Mouse (Mus musculus) intestine, postnatal 0 days (tissue): ENCODE measurements around the gene Smim15. TPM values are rescaled to one million over a fixed set of nuclear protein-coding genes. Genes with fewer than 3 reads are reported as not detected.

Source experiments
- ATAC-seq: fragments of 200-750 bp; cut with Nextera tagmentation; 2 replicates; pipeline ENCODE4 v1.8.0; 2017; ENCODE audit warnings: mild to moderate bottlenecking, moderate TSS enrichment, moderate library complexity
- H3K27ac ChIP-seq: fragments of 300-500 bp; sonication (generic); 2 replicates; pipeline ENCODE4 v1.5.1; 2014; ENCODE audit warnings: mild to moderate bottlenecking, low read depth, low read length, moderate library complexity
- H3K27me3 ChIP-seq: fragments of 300-500 bp; sonication (generic); replicated peaks from 2 replicates; pipeline ENCODE4 v1.6.1; 2014; ENCODE audit warnings: low read length, mixed read lengths; ENCODE audit not compliant: control insufficient read depth, insufficient read depth
- H3K36me3 ChIP-seq: fragments of 300-500 bp; sonication (generic); 2 replicates; pipeline ENCODE4 v1.6.1; 2014; ENCODE audit warnings: mild to moderate bottlenecking, moderate library complexity; ENCODE audit not compliant: control insufficient read depth, insufficient read depth
- H3K4me1 ChIP-seq: fragments of 300-500 bp; sonication (generic); replicated peaks from 2 replicates; pipeline ENCODE4 v1.6.1; 2014; ENCODE audit warnings: antibody characterized with exemption, low read length, mixed read lengths; ENCODE audit not compliant: control insufficient read depth, insufficient read depth
- H3K4me2 ChIP-seq: fragments of 300-500 bp; sonication (generic); replicated peaks from 2 replicates; pipeline ENCODE4 v1.6.1; 2014; ENCODE audit warnings: low read depth, mild to moderate bottlenecking, moderate library complexity
- H3K4me3 ChIP-seq: fragments of 300-500 bp; sonication (generic); 2 replicates; pipeline ENCODE4 v1.5.1; 2014; ENCODE audit warnings: low read depth, low read length
- H3K9ac ChIP-seq: fragments of 300-500 bp; sonication (generic); 2 replicates; pipeline ENCODE4 v1.6.1; 2014; ENCODE audit warnings: mild to moderate bottlenecking, low read depth, low read length
- H3K9me3 ChIP-seq: fragments of 300-500 bp; sonication (generic); 2 replicates; pipeline ENCODE4 v1.6.1; 2016; ENCODE audit warnings: mixed run types; ENCODE audit not compliant: control insufficient read depth
- CTCF ChIP-seq: sonication (generic); IDR thresholded peaks from 2 replicates; pipeline ENCODE4 v1.5.1; 2016; ENCODE audit warnings: low read depth, mild to moderate bottlenecking, control low read depth, antibody characterized with exemption, moderate library complexity
- WGBS: fragments of 180-500 bp; shearing (Covaris S2); extraction: QIAGEN DNeasy Blood & Tissue Kit; methylation state at CpG from one replicate; pipeline ENCODE4 v1.1.7; 2014; 5-methylcytosine and 5-hydroxymethylcytosine counted together
- polyA plus RNA-seq: library from polyadenylated mRNA; unstranded; fragments of >200 nt; fragmentation: Nextera tagmentation; extraction: Ambion mirVana; gene quantifications from 2 replicates; pipeline ENCODE4 v1.2.1, GENCODE M21; 2015

The Smim15 gene
- 32.6 and 33.7 TPM in 2 replicates for polyA plus RNA-seq

DNA sequence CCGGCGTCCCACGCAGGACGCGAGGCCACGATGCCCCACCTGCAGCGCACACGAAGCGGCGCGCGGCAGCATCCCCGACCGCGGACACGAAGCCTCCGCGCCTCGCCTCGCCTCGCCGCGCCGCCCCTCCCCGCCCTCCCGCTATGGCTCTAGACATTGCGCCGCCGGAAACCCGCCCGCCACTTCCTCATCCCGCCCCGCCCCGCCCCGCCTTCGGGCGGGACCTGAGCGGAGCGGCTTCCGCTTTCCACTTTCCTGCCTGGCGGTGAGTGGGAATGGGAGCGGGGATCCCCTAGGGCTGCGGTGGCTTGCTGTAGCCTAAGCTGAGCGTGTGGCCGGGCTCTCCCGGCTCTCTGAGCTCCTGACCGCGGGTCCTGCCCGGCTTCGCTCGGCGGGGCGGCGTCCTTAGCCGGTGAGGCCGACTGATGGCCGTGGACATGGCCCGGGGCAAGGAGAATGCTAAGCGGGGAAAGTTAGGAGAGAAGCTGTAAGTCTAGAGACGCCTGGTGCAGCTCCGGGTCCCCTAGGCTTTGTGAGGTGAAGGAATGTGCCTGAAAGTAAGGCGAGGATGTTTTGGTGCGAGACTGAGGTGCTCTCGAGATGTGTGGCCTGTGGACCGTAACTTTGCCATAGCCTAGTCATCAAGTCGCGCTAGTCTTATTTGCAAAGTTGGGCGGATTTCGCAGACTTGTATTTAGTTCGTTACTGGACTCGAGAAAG lies at the start of gene Smim15:
TSS of gene Smim15 (plus strand) at position 225 of the 720 bp plus-strand sequence.
- peak; percentile 96 for ATAC-seq
- H3K4me1 ChIP-seq = 0 out of 2 replicates have a peak, but pooled peaks cover 1% of the 10 kb centered on the region
- peak within 1 kb of the TSS; percentile 98 for H3K4me3 ChIP-seq
- peak within 1 kb of the TSS; percentile 84 for H3K9ac ChIP-seq
- peak within 1 kb of the TSS; percentile 92 for H3K27ac ChIP-seq
- under 1% methylated on average over 56 of the region's 71 CpGs for WGBS
- H3K36me3 ChIP-seq = peaks cover 5% of the 10 kb centered on the region
- H3K4me2 ChIP-seq = peak within 1 kb of the TSS; percentile 90
- H3K27me3 ChIP-seq = no peaks in the 10 kb centered on the region
- no peaks in the 10 kb centered on the region for H3K9me3 ChIP-seq
- TF ChIP-seq CTCF = peak; percentile 1; the same call in 1 of the 2 replicates

DNA sequence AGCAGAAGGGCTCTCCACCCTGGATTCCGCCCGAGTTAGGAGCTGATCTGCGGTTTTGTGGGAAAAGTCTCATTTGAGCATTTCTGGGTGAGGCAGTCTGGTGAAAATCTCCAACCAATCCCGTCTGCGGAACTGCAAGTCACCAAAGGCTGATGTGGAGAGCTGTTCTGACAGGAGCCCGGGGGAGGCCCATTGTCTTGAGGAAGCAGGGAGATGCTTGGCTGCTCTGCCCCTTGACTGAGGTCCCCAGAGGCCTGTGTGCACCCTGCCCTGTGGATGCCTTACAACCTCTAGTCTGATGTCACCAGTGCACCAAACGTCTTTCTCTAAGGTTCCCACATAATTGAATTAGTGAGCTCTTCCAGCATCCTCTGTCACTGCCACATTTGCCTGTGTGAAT lies 49.0 kb upstream of the Smim15 start:
- Histone ChIP-seq H3K4me3 (no peak overlapping the region), H3K27me3 (no peaks in the 10 kb centered on the region), H3K27ac (no peak overlapping the region), H3K4me1 (no peaks in the 10 kb centered on the region), H3K9ac (no peak overlapping the region), H3K9me3 (no peaks in the 10 kb centered on the region), H3K36me3 (no peaks in the 10 kb centered on the region), H3K4me2 (no peak overlapping the region)
- no peak for TF ChIP-seq CTCF
- ATAC-seq = no peak
- WGBS = 70% methylated on average over 7 of the region's 7 CpGs

DNA sequence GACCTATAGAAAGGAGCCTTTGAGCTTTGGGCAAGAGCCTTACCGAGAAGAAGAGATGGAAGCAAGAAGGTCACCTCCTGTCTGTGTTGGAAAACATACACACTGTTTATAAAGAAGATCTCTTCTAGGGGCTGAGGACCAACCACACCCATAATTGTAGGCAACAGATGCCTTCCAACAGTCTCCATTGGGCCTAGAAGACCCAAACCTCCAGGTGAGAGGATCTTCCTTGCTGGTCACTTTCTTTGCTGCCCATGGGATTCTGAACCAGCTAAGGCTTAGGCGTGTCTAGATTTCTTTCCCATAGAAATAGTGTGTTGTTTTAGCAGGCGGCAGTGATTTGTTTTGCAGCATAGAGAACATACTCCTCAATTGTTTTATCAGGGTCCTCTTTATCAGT lies 47.9 kb upstream of the Smim15 start:
- H3K9ac ChIP-seq = no peak overlapping the region
- no peaks in the 10 kb centered on the region for H3K27me3 ChIP-seq
- H3K4me1 ChIP-seq = no peaks in the 10 kb centered on the region
- H3K4me3 ChIP-seq = no peak overlapping the region
- H3K27ac ChIP-seq = no peak overlapping the region
- TF ChIP-seq CTCF = no peak
- H3K9me3 ChIP-seq = no peaks in the 10 kb centered on the region
- no peak overlapping the region for H3K4me2 ChIP-seq
- H3K36me3 ChIP-seq = no peaks in the 10 kb centered on the region
- ATAC-seq = no peak
- 90% methylated on average over 3 of the region's 3 CpGs for WGBS

DNA sequence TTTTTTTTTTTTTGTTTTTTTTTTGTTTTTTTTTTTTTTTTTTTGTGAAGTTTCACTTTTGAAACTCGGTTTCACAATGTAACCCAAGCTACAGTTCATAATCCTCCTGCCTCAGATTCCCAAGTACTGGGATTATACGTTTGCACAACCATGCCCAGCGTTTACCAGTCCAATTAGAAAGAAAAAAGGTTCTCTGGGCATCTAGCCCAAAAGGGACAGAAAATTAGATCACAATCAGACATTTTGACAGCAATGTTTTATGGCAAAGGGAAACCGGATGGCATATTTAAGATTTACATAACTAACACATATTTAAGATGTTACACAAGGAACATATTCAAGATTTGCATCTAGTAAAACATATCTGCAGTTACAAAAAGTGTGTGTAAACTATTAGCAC lies 36.4 kb upstream of the Smim15 start:
- no peak for TF ChIP-seq CTCF

DNA sequence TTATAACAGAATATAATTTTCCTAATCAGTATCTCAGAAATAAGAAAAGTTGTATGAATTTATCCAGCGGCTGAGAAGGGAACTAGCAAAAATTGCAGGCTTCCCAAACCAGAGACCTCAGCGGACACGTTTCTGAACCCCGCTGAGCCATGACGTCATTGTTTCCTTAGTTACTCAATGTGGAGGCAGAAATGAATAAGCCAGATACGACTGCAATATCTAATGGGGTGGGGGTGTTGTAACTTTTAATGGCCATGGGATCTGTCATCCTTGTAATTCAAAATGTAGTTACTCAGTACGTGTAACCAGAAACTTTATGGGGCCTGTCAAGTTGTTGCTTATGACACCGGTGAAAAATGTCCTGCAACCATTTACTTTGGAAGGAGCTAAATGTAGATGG lies 31.1 kb upstream of the Smim15 start:
- no peaks in the 10 kb centered on the region for H3K27me3 ChIP-seq
- ATAC-seq = no peak
- no peak overlapping the region for H3K27ac ChIP-seq
- 77% methylated on average over 8 of the region's 8 CpGs for WGBS
- H3K4me3 ChIP-seq = no peak overlapping the region
- H3K9ac ChIP-seq = no peak overlapping the region
- no peak for TF ChIP-seq CTCF
- H3K36me3 ChIP-seq = no peaks in the 10 kb centered on the region
- no peak overlapping the region for H3K4me2 ChIP-seq
- H3K9me3 ChIP-seq = no peaks in the 10 kb centered on the region
- H3K4me1 ChIP-seq = 0 out of 2 replicates have a peak, but pooled peaks cover 3% of the 10 kb centered on the region

More for the DNA sequence above, 36.4 kb upstream of the Smim15 start:
- no peaks in the 10 kb centered on the region for H3K36me3 ChIP-seq
- H3K4me1 ChIP-seq = no peaks in the 10 kb centered on the region
- no peaks in the 10 kb centered on the region for H3K27me3 ChIP-seq
- H3K4me2 ChIP-seq = no peak overlapping the region
- no peaks in the 10 kb centered on the region for H3K9me3 ChIP-seq
- 87% methylated on average over 4 of the region's 4 CpGs for WGBS
- H3K27ac ChIP-seq = no peak overlapping the region
- H3K4me3 ChIP-seq = no peak overlapping the region
- no peak for ATAC-seq
- no peak overlapping the region for H3K9ac ChIP-seq

DNA sequence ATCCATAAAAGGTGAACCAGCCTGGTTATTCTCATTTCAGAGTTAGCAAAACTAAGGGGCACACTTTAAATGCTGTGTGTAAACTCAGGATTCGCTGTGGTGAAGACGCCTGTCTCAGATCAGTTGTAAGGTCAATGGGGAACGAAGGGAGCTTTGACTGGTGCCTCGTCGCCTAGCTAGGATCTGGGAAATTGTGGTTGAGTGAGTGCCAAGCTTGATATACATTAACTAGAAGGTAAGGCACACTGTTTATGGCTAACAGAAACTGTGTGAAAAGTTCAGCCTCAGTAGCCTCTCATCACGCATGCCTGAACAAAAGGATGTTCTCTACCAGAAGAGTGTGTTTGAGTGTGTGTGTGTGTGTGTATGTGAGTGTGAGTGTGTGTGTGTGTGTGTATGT lies 30.4 kb upstream of the Smim15 start:
- Histone ChIP-seq H3K36me3 (no peaks in the 10 kb centered on the region), H3K27me3 (no peaks in the 10 kb centered on the region), H3K9ac (no peak overlapping the region), H3K27ac (no peak overlapping the region), H3K4me1 (0 out of 2 replicates have a peak, but pooled peaks cover 3% of the 10 kb centered on the region), H3K4me3 (no peak overlapping the region), H3K4me2 (no peak overlapping the region), H3K9me3 (no peaks in the 10 kb centered on the region)
- no peak for TF ChIP-seq CTCF
- ATAC-seq = no peak
- WGBS = 42% methylated on average over 6 of the region's 6 CpGs
